Comparison of ENCODE assay signal across 17 mouse cellular contexts in the genomic region with DNA sequence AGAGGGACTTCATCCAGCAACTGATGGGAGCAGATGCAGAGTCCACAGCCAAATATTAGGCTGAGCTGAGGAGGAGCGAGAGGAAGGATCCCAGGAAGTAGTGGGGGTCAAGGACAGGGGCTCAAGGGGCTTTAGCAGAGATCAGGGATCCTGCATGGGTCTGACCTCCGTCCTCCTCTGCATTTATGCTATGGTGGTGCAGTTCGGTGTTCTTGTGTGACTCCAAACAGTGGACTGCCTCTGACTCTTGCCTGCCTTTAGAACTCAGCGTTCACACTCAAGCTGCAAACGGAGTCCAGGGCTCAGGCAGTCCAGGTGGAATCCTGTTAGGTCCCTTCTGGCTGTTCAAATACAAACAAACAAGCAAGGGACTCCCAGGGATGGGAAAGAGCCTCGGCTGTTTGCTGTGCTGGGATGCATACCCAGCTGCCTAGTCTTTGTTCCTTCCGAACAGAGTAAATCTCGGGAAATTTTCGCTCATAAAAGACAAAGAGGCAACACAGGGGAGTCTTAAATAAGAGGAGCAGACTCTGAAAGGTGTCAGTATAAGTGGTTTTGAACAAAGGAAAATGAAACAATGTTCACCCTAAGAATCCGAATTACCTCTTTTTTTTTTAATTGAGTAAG.
DNase-seq lines count a peak whose midpoint lies in the region; ATAC-seq and TF ChIP-seq lines count a peak whose summit lies in the region.
"Had no signal": no experiment of that assay in that cellular context is flagged by ENCODE, and none has a peak within 500 bp of the region (broad histone marks: within the 10 kb centered on the region; RNA-seq: fewer than 3 reads in every experiment).

No protein-coding gene starts in this region.

- peak; percentile 79 for DNase-seq in heart, adult 11 months
- DNase-seq in heart, adult 2 months, result no peak
- no peak for DNase-seq in stomach, postnatal 0 days (ENCODE audit: low spot score)
- DNase-seq in midbrain, embryonic 11.5 days (ENCODE audit: low spot score, missing footprints), result no peak
- no peak for DNase-seq in left cerebral cortex, postnatal 25 days (ENCODE audit: low spot score in 2 of 2)
- DNase-seq in ovary, adult 18-20 months (ENCODE audit: low spot score), result no peak
- no peak for DNase-seq in layer of hippocampus, adult 9-10 months (ENCODE audit: low spot score)
- DNase-seq: adrenal gland, postnatal 14 days; cerebellum, adult 2 months; liver, embryonic 13.5 days; lung, postnatal 4 days; spleen, adult 18-20 months; thymus, postnatal 14 days had no signal

- H3K79me2 ChIP-seq in heart, adult 2 months (replicated peaks; ENCODE audit: control insufficient read depth, insufficient read depth, low read length), result no peaks in the 10 kb centered on the region

- 78% methylated on average over 10 of the region's 10 CpGs for WGBS in heart, adult 2 months
- 47% methylated on average over 10 of the region's 10 CpGs for WGBS in stomach, embryonic 14.5 days
- 53% methylated on average over 10 of the region's 10 CpGs for WGBS in stomach, postnatal 0 days
- WGBS in midbrain, embryonic 11.5 days, result 29% methylated on average over 10 of the region's 10 CpGs

- H3K27ac ChIP-seq in heart, adult 2 months, result no peak overlapping the region
- H3K27ac ChIP-seq in stomach, embryonic 14.5 days (ENCODE audit: low read length), result 0 out of 2 replicates have a peak overlapping the region, but pooled peaks have one; percentile 16
- H3K27ac ChIP-seq in stomach, postnatal 0 days (replicated peaks), result no peak overlapping the region
- H3K27ac ChIP-seq in midbrain, embryonic 11.5 days (ENCODE audit: low read depth, low read length), result no peak overlapping the region
- H3K27ac ChIP-seq: embryonic facial prominence, embryonic 15.5 days; heart, embryonic 15.5 days; liver, embryonic 13.5 days had no signal

- no peaks in the 10 kb centered on the region for H3K9me3 ChIP-seq in stomach, embryonic 14.5 days (ENCODE audit: control insufficient read depth, low read depth, low read length)
- no peaks in the 10 kb centered on the region for H3K9me3 ChIP-seq in stomach, postnatal 0 days (ENCODE audit: control insufficient read depth, low read length)
- no peaks in the 10 kb centered on the region for H3K9me3 ChIP-seq in midbrain, embryonic 11.5 days (ENCODE audit: control insufficient read depth, low read length)
- H3K9me3 ChIP-seq: embryonic facial prominence, embryonic 15.5 days; heart, embryonic 15.5 days had no signal

- intact Hi-C loops in heart, adult 2 months (cut with DNase I), result no loop called here
- intact Hi-C loops in left cerebral cortex, postnatal 25 days (cut with DNase I), result no loop called here

- no peaks in the 10 kb centered on the region for H3K4me1 ChIP-seq in heart, adult 2 months (ENCODE audit: control insufficient read depth, insufficient read depth, low read length)
- peaks cover 6% of the 10 kb centered on the region; the same call in 1 of the 2 replicates for H3K4me1 ChIP-seq in stomach, embryonic 14.5 days (ENCODE audit: control insufficient read depth, insufficient read depth, low read length)
- H3K4me1 ChIP-seq in stomach, postnatal 0 days (replicated peaks; ENCODE audit: control insufficient read depth, insufficient read depth), result no peaks in the 10 kb centered on the region
- H3K4me1 ChIP-seq in midbrain, embryonic 11.5 days (ENCODE audit: control insufficient read depth, insufficient read depth, low read length), result no peaks in the 10 kb centered on the region
- H3K4me1 ChIP-seq: embryonic facial prominence, embryonic 15.5 days; heart, embryonic 15.5 days; liver, embryonic 13.5 days had no signal

- H3K27me3 ChIP-seq in heart, adult 2 months (ENCODE audit: control insufficient read depth, insufficient read depth, low read length), result no peaks in the 10 kb centered on the region
- H3K27me3 ChIP-seq in stomach, embryonic 14.5 days (ENCODE audit: control insufficient read depth, insufficient read depth, low read length), result no peaks in the 10 kb centered on the region
- H3K27me3 ChIP-seq in stomach, postnatal 0 days (ENCODE audit: control insufficient read depth, insufficient read depth, low read length), result no peaks in the 10 kb centered on the region
- no peaks in the 10 kb centered on the region for H3K27me3 ChIP-seq in midbrain, embryonic 11.5 days (ENCODE audit: control insufficient read depth, insufficient read depth, low read length)
- H3K27me3 ChIP-seq: embryonic facial prominence, embryonic 15.5 days; heart, embryonic 15.5 days; liver, embryonic 13.5 days had no signal

- ATAC-seq in stomach, embryonic 14.5 days (ENCODE audit: insufficient number of reproducible peaks, insufficient read depth, low FRiP score, low read depth), result no peak
- no peak for ATAC-seq in stomach, postnatal 0 days (ENCODE audit: low FRiP score, low TSS enrichment)
- peak; percentile 57 for ATAC-seq in midbrain, embryonic 11.5 days (ENCODE audit: low FRiP score)
- ATAC-seq: intestine, embryonic 16.5 days had no signal

- TF ChIP-seq EP300 in heart, adult 2 months (IDR thresholded peaks at IDR 0.05; ENCODE audit: insufficient read depth, low read depth, low read length), result no peak
- no peak for TF ChIP-seq EP300 in stomach, postnatal 0 days (optimal IDR thresholded peaks at IDR 0.05)

- H3K9ac ChIP-seq in heart, adult 2 months (ENCODE audit: low read depth, low read length), result no peak overlapping the region
- H3K9ac ChIP-seq in stomach, embryonic 14.5 days (replicated peaks; ENCODE audit: low read depth, low read length), result no peak overlapping the region
- no peak overlapping the region for H3K9ac ChIP-seq in stomach, postnatal 0 days (ENCODE audit: low read length)
- H3K9ac ChIP-seq in midbrain, embryonic 11.5 days (ENCODE audit: low read length), result no peak overlapping the region
- H3K9ac ChIP-seq: embryonic facial prominence, embryonic 15.5 days; heart, embryonic 15.5 days; liver, embryonic 13.5 days had no signal

- TF ChIP-seq POLR2A in heart, adult 2 months (IDR thresholded peaks at IDR 0.05; ENCODE audit: insufficient read depth, low read depth, low read length), result no peak

- no peak overlapping the region for H3K4me3 ChIP-seq in heart, adult 2 months
- no peak overlapping the region for H3K4me3 ChIP-seq in stomach, embryonic 14.5 days (ENCODE audit: low read depth, low read length)
- no peak overlapping the region for H3K4me3 ChIP-seq in stomach, postnatal 0 days (ENCODE audit: low read depth, low read length)
- no peak overlapping the region for H3K4me3 ChIP-seq in midbrain, embryonic 11.5 days (ENCODE audit: low read depth, low read length)
- H3K4me3 ChIP-seq: embryonic facial prominence, embryonic 15.5 days; heart, embryonic 15.5 days; liver, embryonic 13.5 days had no signal

- H3K36me3 ChIP-seq in heart, adult 2 months (ENCODE audit: control insufficient read depth, insufficient read depth, low read length), result no peaks in the 10 kb centered on the region
- H3K36me3 ChIP-seq in stomach, embryonic 14.5 days (ENCODE audit: control insufficient read depth, insufficient read depth, low read length), result no peaks in the 10 kb centered on the region
- no peaks in the 10 kb centered on the region for H3K36me3 ChIP-seq in stomach, postnatal 0 days (ENCODE audit: control insufficient read depth, insufficient read depth, low read length)
- no peaks in the 10 kb centered on the region for H3K36me3 ChIP-seq in midbrain, embryonic 11.5 days (ENCODE audit: control insufficient read depth, insufficient read depth, low read length)
- H3K36me3 ChIP-seq: embryonic facial prominence, embryonic 15.5 days; heart, embryonic 15.5 days; liver, embryonic 13.5 days had no signal

- H3K4me2 ChIP-seq in stomach, embryonic 14.5 days (replicated peaks; ENCODE audit: low read depth, low read length), result no peak overlapping the region
- H3K4me2 ChIP-seq in stomach, postnatal 0 days (replicated peaks; ENCODE audit: low read depth), result no peak overlapping the region
- no peak overlapping the region for H3K4me2 ChIP-seq in midbrain, embryonic 11.5 days
- H3K4me2 ChIP-seq: embryonic facial prominence, embryonic 15.5 days; heart, embryonic 15.5 days; liver, embryonic 13.5 days had no signal

- no peak for TF ChIP-seq CTCF in heart, adult 2 months (IDR thresholded peaks at IDR 0.05)
- no peak for TF ChIP-seq CTCF in stomach, postnatal 0 days (IDR thresholded peaks at IDR 0.05; ENCODE audit: low read depth)
